Mouse (Mus musculus) gastrocnemius, postnatal 36 days (tissue): ENCODE results near the gene Apod. TPM values are rescaled to one million over a fixed set of nuclear protein-coding genes. Genes with fewer than 3 reads are reported as not detected.
"Not testable (repeated sequence)": the region's sequence is repeated elsewhere in the genome, so short reads cannot be mapped to it uniquely, and the experiment has no call there.

Experiments used
- DNase-seq, 2 experiments: peaks; one replicate each; pipeline ENCODE4 v3.0.0; 2022
- intact Hi-C: fragments of 180-260 bp; cut with DNase I; formaldehyde crosslinking; loops from one replicate; pipeline ENCODE4 v1.15.1; 2025
- total RNA-seq, 2 experiments: library from RNA; stranded (reverse); gene quantifications; 2 replicates each; pipeline ENCODE4 v1.2.3; 2021

Gene Apod
- total RNA-seq, 2 experiments from 2014 or later = 15.5 to 31.3 TPM

DNA sequence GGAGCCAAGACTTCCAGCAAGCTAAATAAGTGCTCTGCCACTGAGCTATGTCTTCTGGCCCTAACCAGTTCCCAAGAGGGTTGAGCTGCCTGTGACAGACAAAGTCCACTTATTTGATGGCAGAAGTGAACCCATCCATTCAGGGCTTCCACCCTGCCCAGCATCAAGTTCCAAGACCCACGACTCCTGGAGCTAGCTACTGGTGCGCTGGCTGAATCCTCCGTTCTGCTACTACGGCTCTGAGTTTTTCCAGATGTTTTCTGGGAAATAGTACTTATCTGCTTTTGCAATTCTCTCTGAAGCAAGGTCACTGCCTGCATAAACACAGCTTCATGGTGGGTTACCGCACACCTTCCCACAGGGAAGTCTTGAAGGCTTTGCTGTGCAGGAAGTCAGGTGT lies 11.4 kb upstream of the Apod start:
- intact Hi-C loops = no loop called here
- DNase-seq = peak; percentile 35 to 37

DNA sequence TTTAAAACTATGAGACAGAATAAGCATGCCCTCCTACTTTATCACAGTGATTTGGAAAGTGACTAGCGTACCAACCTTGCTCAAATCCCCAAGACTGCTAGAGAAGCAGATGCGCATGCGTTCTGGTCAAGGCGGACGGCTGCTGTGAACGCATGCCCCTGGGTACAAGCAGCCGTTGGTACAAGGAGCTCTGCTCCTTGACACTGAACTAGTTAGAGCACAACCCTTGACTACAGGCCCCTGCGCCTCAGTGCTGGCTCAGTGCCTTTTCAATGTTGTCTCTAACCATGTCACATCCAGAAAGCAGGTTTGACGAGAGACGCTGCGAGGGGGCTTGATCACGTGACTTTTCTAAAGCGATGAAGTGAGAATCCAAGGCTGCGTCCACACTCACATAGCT lies 10.5 kb upstream of the Apod start:
- DNase-seq = no peak
- intact Hi-C loops = no loop called here

DNA sequence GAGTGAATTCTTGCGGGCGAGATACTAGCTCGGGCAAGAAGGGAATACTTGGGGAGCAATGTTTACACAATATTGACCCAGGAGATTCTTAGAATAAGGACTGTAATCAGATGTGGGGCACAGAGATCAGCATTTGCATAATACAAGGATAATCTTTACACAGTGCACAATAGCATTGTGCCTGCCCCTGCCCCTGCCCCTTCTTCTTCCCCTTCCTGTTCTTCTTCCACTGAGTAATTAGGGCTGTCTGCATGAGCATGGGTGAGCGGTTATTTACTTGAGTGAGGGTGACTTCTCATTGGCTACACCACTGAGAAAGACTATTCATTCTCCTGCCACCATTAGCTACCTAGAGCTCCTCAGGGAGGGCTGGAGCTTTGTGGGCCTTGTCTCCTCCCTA lies 6.9 kb upstream of the Apod start:
- intact Hi-C loops = no loop called here
- no peak for DNase-seq

DNA sequence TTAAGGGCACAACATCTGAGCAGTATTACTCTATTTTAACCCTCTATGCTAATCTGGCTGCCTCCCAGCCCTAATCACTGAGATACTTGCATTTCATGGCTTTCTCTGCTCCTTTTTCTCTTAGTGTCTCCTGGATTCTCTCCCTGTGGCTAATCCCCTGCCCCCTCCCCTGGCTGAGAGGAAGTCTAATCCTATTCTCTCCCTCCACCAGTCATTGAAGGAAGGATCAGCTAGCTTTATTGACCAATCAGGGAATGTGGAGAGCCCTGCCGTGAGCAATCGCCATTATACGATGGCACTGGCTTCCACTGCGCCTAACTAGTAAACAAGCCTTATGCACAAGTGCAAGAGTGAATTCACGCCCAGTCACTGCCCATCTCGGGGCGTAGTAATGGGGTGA lies 6.3 kb upstream of the Apod start:
- DNase-seq = no peak
- intact Hi-C loops = no loop called here

DNA sequence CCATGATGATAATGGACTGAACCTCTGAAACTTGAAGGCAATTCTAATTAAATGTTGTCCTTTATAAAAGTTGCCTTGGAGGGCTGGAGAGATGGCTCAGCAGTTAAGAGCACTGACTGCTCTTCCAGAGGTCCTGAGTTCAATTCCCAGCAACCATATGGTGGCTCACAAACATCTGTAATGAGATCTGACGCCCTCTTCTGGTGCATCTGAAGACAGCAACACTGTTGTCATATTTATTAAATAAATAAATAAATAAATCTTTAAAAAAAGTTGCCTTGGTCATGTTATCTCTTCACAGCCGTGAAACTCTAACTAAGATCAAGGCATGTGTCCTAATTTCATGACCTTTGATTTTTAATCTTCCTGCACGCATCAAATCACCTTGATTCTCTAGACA lies 5.1 kb upstream of the Apod start:
- intact Hi-C loops, DNase-seq: not testable (repeated sequence)

DNA sequence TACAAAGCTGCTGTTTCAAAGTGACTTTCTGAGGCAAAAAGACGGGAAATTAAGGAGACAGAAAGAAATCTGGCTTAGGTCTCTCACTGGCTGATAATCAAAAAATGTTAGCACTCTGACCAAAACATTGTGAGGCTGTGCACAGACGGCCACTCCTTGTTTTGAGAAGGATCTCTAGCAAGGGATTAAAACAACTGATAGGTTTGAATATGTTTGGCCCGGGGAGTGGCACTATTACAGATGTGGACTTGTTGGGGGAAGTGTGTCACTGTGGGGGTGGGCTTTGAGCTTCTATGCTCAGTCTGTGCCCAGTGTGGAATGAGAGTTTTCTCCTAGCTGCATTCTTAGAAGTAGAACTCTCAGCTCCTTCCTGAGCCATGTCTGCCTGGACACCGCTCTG lies 4.7 kb upstream of the Apod start:
- no peak for DNase-seq
- intact Hi-C loops = no loop called here

DNA sequence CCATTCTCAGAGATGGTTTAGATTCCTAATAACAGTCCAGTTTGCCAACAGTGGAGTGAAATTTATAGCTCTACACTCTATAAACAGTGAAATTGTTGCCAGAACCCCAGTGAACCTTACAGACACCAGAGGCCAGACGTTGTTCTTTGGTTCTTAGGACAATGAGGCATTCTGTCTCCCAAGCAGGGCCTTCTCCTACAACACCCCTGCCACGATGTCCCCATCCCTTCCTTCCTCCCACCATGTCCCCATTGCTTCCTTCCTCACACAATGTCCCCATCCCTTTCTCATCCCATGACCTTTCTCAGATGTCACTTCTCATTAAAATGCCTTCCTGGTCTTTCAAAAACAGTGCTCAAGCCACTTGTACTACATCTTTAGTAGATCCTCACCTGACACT lies 3.8 kb upstream of the Apod start:
- intact Hi-C loops = no loop called here
- DNase-seq = no peak

DNA sequence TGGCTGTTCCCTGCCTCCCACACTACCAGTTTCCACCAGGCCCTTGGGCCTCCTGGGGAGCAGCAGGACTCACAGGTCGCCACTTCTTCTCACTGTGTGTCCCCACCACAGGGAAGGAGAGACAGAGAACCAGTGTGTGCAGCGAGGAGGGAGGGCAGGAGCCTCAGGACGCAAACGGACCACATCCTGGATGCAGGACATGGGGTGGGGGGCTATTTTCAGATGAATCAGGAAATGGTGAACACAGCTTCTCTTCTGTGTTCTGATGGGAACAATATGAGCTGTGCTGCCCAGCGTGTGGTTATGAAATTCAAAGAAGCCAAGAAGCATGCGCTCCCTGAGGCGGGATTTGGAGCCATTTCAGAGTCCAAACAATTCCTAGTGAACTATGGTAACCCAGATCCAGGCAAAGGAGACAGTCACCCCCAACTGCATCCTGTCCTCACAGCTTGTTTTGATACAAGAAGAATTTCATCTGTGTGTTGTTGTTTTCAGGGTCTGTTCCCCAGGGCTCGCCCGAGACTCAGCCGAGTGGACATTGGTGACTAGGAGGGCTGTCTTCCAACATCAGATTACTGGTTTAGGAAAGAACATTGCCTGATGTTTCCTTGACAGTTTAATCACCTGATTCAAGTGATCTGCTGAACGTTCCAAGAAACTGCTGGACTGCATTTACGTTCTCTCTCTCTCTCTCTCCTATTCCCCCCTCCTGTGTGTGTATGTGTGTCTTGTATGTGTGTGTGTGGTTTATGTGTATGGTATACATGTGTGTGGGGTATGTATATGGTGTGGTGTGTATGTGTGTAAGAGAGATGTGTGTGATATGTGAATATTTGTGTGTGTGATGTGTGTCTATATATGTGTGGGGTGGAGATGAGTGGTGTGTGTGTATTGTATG lies 1.9 kb upstream of the Apod start:
- DNase-seq = peak; percentile 47 to 64
- intact Hi-C loops = not testable (repeated sequence)

DNA sequence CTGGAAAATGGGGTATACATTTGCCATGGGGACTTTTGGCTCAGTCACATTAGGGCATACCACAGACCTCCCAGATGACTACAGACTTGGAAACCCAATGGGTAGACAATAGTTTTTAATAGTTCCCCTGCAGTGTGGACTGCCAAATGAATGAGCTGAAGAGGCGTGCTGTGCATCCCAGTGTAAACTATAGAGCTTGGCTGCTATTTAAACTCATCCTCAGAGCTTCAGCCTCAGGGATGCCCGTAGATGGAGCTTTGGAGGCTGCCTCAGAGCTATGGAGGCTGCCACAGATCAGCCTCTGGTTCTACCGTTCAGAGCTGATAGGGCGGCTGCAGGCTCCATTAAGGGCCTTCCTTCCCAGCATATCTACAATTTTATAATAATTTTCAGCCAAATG lies 686 bp upstream of the Apod start:
- intact Hi-C loops = no loop called here
- DNase-seq = no peak

DNA sequence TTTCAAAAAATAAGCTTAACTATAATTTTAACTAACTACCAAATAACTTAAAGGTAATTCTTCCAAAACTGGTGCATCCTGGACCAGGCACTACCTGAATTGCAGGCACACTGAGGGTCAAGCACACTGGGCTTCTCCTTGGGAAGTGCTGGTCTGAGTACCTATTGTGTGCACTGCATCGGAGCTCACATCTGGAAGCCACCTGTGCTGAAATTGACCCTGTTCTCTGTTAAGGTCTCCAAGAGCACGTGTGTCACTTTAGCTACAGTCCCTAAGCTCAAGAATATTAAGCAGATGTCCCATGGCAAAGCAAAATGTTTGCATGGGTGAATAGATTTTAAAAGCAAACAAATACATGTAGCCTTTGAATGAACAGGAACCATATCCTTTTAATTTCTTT lies 997 bp downstream of the Apod start:
- intact Hi-C loops = no loop called here
- no peak for DNase-seq

DNA sequence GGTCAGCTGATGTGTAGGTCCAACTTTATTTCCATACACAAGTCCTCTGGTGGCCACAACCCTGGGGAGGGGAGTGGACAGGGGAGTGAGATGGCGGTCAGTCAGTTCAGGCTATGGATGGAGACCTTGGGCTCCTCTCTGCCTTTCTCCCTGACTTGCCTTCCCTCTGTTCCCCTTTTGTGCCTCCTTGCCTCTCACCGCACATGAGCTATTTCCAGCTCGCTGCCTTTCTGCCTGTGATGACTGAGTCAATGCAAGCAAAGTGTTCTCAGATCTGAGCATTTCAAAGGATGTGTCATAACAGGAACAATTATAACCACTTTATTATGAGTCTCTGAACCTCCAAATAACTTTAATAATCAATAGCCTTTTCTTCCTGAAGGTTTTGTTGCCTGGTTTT lies 2.3 kb downstream of the Apod start:
- intact Hi-C loops = no loop called here
- no peak for DNase-seq

DNA sequence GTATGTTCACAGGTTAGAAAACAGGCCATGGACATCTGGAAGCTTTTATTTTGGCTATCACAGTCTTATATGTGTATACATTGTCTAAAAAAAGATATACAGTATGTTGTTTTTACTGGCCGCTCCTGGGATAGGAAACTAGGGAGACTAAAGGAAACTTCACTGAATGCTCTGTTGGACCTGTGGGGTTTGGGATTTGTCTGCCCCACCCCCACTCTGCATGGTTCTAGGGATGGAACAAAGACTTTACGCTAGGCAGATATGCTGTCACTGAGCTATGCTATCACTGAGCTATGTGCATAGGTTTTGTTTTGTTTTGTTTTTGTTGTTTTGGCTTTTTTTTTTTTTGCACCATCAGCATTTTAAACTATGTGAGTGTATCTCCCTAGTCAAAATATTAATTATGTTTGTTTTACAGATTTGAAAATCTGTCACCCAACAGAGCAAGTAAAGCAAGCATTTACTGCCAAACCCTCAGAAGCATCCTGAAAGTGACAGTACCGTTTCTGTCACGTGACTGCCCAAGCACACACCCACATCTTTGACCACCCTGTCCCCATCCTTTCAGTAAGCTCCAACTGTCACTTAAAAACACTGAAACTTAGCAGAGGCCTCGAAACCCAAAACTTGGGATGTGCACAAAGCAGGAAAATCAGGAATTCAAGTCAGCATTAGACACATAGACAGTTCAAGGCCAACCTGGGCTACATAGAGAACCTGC lies 9.2 kb downstream of the Apod start:
- no peak for DNase-seq
- intact Hi-C loops = no loop called here

DNA sequence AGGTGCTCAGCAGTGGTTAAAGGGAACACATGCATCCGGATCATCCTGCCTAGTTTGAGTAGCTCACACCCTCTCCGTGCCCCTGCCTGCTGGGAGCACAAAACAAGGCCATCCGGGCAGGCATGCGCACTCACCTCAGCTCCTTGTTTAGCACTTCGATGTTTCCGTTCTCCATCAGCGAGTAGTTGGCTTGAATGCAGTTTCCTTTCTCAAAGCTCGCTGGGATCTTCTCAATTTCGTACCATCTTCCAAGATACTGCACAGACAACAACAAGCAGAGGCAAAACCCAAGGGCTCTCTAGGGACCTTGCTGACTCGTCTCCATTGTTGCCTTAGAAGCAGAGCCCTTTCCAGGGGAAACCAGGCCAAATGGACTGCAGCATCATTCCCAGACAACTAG lies 11.3 kb downstream of the Apod start:
- intact Hi-C loops = no loop called here
- DNase-seq = peak; percentile 54 to 77

DNA sequence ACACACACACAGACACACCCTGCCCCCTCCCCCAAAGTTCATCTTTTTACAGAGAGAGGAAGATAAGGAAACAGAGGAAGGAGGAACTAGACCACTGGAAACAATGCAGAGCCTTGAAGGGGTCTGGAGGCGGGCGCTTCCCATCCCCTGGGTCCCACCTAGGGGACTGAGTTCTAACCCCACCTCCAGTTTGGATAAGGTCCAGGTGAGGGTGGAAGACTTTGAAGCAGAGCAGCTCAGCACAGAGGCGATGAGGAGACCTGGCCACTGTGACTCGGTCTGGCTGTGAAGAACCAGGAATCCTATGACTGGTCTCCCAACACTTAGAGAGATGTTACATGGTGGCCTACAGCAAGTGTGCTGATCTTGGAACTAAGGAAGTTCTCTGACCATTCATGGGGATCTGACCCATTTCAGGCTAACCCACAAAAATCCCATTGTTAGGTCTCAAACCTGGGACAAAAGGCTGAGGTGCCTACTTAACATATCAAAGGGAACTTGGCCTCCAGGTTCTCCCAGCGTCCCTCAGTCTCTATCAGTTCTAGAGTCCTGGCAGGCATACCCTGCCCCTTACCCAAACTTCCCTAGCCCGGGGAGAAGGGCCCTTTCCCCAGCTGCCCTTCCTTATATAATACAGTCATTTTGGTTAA lies 13.6 kb downstream of the Apod start:
- DNase-seq = no peak
- intact Hi-C loops = no loop called here

DNA sequence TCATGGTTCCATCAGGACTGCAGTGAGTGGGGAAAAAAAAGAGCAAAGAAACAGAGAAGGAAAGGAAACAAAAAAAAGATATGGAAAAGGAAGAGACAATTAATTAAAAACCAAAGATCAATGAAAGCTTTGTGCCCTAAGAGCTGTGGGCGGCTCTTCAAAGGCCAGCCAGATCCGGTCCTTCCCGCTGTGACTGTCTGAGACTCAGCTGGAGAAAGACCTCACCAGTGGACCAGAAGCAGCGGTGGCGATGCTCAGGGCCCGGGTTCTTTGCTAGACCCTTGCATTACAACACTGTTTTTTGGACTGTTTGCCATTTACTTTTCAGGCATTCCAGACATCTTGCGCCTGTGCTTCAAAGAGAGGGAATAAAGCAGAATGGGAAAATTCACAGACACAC lies 14.1 kb downstream of the Apod start:
- no peak for DNase-seq
- intact Hi-C loops = no loop called here

DNA sequence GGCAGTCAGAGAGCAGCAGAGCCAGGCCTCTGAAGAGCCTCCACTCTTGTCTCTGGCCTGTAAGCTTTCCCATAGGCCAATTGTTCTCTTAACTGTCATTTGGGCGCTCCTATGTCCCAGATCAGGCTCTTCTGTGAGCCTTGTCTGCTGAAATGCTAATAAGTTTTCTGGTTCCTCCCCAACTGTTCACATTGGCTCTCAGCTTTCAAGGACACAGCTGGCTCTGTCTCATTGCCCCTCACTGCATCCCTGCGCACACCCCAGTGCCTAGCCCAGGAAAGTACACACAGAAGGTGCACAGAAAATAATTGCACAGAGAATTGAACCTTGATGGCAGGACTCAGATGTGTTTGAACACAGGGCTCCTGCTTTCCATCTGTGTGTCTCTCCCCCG lies 14.7 kb downstream of the Apod start:
- no peak for DNase-seq
- intact Hi-C loops = no loop called here

DNA sequence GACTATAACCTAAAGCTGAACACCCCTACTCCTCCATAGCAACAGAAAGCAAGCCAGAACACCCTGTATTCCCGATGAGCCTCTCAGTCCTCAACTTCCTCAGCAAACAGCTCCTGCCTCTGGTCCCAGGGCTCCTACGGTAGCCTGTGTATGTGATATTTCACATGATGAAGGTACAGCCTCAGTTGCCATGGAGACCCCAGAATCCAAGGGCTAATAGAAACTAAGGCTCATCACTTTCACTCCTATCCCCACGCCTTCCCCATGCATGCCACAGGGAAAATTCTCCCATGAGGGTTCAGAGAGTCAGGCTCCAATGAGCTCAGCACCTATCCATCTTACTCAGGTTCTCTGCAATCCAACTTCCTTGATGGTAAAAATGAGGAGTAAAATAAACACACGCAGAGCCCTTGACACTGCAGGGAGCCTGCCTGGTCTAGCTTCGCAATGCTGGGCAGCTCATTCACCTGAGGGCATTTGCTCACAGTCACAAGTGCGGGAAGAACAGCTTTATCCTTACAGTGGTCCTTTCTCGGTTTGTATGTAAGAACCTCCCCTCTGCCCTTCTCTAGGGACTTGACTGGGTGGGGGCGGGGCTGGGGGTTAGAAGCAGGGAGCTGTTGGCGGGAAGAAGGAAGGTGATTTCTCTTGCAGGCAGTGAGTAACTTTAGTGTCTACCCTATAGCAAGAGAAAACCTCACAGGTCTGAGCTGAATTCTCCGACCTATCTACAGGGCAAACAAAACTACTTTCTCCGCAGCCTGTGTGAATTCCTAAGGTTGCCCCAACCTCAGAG lies 15.2 kb downstream of the Apod start:
- no peak for DNase-seq
- intact Hi-C loops = no loop called here

DNA sequence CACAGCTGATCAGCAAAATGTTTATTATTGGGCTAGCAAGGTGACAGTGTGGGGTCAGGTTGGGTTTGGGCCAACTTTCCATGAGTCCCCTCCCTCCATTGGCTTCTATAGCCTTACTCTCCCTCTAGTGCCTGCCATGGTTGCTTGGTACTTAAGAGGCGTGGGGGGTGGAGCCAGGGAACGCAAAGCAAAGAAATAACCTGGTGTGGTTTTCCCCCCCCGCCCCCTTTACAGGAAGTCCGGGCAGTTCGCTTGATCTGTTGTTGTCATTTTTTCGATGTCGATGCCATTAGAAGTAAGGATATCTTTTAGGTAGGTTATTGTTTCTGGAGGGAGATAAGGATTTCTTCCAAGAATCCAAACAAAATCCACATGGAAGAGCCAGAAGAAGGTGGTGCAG lies 17.5 kb downstream of the Apod start:
- no peak for DNase-seq
- intact Hi-C loops = no loop called here

DNA sequence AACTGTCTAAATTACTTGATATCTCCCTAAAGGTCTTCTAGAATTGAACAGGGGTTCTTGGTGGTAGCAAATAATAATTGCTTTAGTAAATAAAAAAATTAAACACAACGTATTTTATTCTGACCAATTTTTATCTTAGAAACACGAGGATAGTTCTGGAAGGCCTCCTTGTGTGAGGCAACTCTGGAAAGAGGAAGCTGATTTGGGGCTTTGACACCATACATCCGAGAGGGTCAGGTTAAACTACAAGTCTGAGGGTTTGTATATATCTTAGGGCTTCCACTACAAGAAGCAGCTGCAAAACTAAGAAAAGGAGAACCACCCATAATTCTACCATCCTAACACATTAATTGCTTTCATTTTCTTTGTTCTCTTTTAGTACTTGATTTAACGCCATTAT lies 20.8 kb downstream of the Apod start:
- intact Hi-C loops = no loop called here
- DNase-seq = no peak

DNA sequence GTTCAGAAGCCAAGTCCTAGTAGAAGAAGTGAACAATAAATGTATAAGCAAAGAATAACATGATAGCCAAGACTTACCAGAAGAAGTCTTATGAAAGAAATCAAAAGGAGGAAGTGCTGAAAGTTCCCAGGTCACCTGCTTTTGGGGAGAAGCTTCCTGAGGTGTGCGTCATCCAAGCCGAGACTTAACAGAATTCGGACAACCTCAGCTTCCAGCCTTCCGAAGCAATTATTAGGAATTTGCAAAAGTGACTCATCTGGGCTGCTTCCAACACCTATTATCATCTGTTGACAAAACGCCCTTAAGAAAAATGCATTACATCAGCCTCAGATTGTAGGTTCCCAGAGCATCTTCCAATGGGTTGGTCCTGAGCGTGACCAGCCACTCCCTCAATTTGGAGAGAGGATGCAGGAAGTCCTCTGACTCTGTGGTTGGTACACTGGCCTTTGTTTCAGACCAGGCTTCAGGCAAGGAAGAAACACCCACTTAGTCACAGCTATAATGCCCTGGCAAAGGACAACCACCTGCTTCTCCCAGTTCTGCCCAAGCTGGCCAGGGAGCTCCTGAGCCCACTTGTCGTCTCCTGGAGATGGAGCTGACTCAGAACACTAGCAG lies 23.8 kb downstream of the Apod start:
- DNase-seq = peak; percentile 22 to 35
- intact Hi-C loops = loop anchor here (1.0 kb wide), 1 partner anchor 16 kb away; the partner anchor contains the start of gene Ppp1r2
